Mouse (Mus musculus) thymus, postnatal 10 days (tissue): ENCODE measurements around the gene Wwc2.

Experiments
- DNase-seq, 2 experiments: peaks; one replicate each; pipeline ENCODE4 v3.0.0; 2021; ENCODE audit warnings: low spot score in 2 of 2

The Wwc2 gene

GRCm38 (mm10) chr8:47791986-47792385, 198.7 kb downstream of the Wwc2 start:
- DNase-seq = no peak

- no peak for DNase-seq
Measured at GRCm38 (mm10) chr8:47787705-47788104, 203.0 kb downstream of the Wwc2 start.

GRCm38 (mm10) chr8:47786323-47786722, 204.4 kb downstream of the Wwc2 start:
- no peak for DNase-seq

- no peak for DNase-seq
Measured at GRCm38 (mm10) chr8:47784436-47784835, 206.3 kb downstream of the Wwc2 start.

- no peak for DNase-seq
Measured at GRCm38 (mm10) chr8:47783944-47784343, 206.8 kb downstream of the Wwc2 start.

- DNase-seq = no peak
Measured at GRCm38 (mm10) chr8:47783544-47783943, 207.2 kb downstream of the Wwc2 start.

- no peak for DNase-seq
Measured at GRCm38 (mm10) chr8:47781881-47782280, 208.8 kb downstream of the Wwc2 start.

- DNase-seq = no peak
Measured at GRCm38 (mm10) chr8:47779589-47779988, 211.1 kb downstream of the Wwc2 start.

GRCm38 (mm10) chr8:47777415-47777814, 213.3 kb downstream of the Wwc2 start:
- DNase-seq = no peak
